Mouse (Mus musculus) thymus, postnatal 25 days (tissue): Measurements from ENCODE around the gene Stox2.

Experiments
- DNase-seq: peaks from one replicate; pipeline ENCODE4 v3.0.0; 2022

Stox2 gene

DNA sequence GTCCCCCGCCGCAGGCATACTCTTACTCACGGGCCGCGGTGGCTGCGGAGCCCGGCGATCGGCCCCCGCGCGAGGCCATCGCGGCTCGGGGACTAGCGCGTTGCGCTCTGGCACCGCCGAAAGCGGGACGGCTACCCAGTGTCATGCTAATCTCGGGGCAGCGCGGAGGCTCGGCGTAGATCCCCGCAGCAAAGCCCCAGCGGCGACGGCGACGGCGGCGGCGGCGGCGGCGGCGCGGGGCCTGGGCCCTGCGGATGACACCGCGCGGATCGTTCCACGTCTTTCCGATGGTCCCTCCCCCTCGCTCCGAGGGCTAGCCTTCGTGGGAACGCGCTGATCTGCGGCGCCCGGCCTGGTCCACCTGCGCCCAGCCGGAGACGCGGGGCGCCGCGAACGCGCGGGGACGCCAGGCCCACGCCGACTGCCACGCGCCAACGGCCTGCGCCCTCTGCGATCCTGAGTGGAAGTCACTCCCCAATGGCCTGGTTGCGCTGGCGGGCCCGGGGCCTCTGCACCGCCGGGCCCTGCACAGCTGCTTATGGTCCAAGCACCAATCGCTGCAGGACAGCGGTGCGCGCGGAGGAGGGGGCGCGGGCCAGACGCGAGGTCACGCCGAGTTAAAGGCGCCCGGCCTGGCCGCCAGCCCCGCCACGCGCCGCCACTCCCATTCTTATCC lies 157.2 kb downstream of the Stox2 start:
- peak; percentile 1 for DNase-seq

GRCm38 (mm10) chr8:47288131-47288865 lies 157.9 kb downstream of the Stox2 start:
- peak; percentile 3 for DNase-seq

- DNase-seq = no peak
Measured at GRCm38 (mm10) chr8:47287641-47288130, 158.5 kb downstream of the Stox2 start.

GRCm38 (mm10) chr8:47287201-47287621 lies 159.0 kb downstream of the Stox2 start:
- DNase-seq = no peak

- no peak for DNase-seq
Measured at GRCm38 (mm10) chr8:47286081-47286700, 160.0 kb downstream of the Stox2 start.

- no peak for DNase-seq
Measured at GRCm38 (mm10) chr8:47285435-47285834, 160.7 kb downstream of the Stox2 start.

DNA sequence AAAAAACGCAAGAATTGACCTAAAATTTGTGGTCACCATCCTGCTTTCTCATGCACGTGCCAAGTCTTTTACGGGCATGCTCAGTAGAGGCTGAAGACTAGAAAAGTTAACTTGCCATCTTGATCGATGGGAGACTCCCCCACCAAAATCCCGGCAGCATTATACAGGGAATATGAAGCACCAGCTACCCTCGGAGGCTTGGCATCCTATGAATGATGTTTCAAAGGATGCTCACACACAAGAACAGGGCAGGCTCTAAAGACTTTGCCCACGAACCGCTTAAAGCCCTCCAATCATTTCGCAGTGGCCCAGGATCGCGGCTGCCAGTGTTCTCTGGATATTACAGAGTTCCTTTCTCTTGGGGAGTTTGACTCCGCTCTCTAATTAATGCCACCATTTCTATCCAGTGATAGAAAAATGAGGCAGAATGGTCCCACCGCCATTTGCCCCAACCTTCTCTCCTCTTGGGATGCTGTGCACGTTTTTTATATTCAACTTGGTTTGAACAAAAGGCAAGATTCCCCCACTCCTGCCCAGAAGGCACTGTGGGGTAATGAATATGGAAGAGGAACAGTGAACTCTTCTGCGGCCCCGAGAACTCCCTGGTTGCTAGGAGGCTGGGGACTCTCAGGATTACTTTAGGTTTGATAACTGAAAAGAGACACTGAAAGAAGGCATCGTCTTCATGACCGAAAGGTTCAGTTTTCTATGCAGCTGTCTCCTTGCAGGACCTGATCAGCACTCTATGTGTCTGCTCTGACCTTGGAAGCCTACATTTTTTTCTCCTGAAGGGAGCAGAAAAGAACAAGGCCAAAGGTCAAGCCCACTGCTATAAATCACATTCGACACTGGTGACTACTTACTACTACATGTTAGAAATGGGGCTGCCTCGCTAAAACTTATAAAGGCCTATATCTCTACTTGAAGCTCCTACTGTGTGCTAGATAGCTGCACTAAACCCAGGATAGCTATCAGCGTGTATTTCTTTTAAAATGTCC lies 161.5 kb downstream of the Stox2 start:
- DNase-seq = no peak

- no peak for DNase-seq
Measured at GRCm38 (mm10) chr8:47279898-47280297, 166.3 kb downstream of the Stox2 start.

GRCm38 (mm10) chr8:47278211-47278610 lies 168.0 kb downstream of the Stox2 start:
- DNase-seq = no peak

DNA sequence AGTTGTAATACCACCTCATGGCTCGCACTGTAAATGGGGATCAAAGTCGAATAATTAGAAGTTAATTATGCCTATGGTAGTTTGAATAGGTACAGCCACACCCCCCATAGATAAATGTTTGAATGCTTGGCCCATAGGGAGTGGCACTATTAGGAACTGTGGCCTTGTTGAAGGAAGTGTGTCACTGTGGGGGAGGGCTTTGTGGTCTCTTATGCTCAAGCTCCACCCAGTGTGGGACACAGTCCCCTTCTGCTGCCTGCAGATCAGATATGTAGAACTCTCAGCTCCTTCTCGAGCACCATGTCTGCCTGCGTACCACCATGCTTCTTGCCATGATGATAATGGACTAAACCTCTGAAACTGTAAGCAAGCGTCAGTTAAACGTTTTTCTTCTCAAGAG lies 177.2 kb downstream of the Stox2 start:
- DNase-seq = no peak

GRCm38 (mm10) chr8:47268062-47268822 lies 177.9 kb downstream of the Stox2 start:
- no peak for DNase-seq

DNA sequence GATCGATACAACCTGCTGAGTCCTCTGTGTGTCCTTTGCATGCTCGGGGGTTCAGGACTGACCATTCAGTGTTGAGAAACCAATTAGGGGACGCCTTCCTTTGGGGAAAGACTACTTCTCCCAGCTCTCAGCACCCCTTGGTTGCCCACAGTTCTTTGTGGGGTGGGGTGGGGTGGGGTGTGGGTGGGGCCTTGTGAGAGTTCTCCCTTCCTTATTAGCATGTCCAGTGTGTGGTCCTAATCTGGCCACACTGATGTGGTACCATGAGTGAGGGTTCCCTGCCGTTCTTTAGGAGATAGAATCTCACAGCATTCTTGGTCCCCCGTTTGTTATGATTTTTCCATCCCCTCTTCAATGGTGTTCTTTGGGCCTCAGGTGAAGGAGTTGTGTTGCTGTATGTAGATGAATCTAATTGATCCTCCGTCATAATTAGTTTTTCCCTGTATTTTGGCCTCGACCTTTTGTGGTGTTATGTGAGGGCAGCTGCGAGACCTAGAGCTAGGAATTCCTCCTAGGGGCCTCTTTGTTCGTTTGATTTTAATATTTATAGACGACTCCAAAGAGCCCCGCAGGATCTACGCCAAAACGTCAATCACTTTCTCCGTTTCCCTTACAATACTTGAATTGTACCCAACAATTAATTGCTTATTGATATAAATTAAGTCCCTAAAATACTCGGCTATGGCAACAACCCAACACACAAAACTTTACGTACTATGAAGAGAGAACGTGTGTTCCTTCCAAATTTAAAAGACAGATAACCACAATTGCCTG lies 182.9 kb downstream of the Stox2 start:
- no peak for DNase-seq

- DNase-seq = no peak
Measured at GRCm38 (mm10) chr8:47260751-47261474, 185.2 kb downstream of the Stox2 start.

- no peak for DNase-seq
Measured at GRCm38 (mm10) chr8:47250832-47251231, 195.3 kb downstream of the Stox2 start.

DNA sequence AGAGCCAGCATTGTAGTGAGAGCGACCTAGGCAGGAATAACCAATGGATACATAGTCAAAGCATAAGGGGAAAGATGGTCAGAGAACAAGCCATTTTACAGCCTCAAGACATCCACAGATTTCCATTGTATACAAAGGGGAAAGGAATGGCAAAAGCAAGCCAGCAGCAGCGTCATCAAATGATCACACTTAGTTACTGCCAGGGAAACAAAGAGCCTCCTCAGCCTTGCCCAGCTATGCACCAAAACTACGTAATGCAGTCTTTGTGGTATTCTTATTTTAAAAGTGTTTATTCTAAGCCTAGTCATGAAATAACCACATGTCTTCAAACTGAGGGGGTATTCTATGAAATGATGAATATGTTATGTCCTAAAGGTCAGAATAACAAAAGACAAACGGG lies 201.0 kb downstream of the Stox2 start:
- DNase-seq = no peak

- no peak for DNase-seq
Measured at GRCm38 (mm10) chr8:47244202-47244601, 202.0 kb downstream of the Stox2 start.

- no peak for DNase-seq
Measured at GRCm38 (mm10) chr8:47243631-47244030, 202.5 kb downstream of the Stox2 start.

GRCm38 (mm10) chr8:47243016-47243630 lies 203.0 kb downstream of the Stox2 start:
- no peak for DNase-seq

- peak; percentile 10 for DNase-seq
Measured at GRCm38 (mm10) chr8:47242207-47243004, 203.8 kb downstream of the Stox2 start.
